Mouse (Mus musculus): Measurements from ENCODE around the gene Olfr191. TPM values are rescaled to one million over a fixed set of nuclear protein-coding genes. Genes with fewer than 3 reads are reported as not detected.
"Not testable (repeated sequence)": the region's sequence is repeated elsewhere in the genome, so short reads cannot be mapped to it uniquely, and the experiment has no call there.

Gene Olfr191
- total RNA-seq (2022), result not detected

GRCm38 (mm10) chr16:59089722-59090121, at the start of gene Olfr191:
Olfr191 (minus strand) TSS chr16:59089822.
- DNase-seq (ENCODE audit: low spot score), result not testable (repeated sequence)

DNA sequence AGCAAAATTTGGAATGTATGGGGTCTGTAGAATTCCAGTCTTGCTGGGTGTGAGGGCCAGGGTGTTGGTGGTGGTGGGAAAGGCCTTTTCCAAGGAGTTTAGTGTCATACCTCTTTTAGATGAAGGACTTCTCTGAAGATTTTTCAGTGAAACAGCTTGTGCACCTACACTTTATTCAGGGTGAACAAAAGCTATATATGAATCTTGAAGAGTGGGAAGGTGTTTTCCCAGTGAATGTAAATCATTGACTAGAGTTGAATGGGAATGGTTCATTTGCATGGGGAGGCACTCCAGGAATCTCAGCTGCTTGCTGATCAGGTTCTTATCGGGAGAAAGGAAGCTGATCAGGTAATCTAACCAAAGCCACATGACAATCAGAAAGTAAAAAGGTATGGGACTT, 41.1 kb upstream of the Olfr191 start:
- DNase-seq (ENCODE audit: low spot score), result no peak

DNA sequence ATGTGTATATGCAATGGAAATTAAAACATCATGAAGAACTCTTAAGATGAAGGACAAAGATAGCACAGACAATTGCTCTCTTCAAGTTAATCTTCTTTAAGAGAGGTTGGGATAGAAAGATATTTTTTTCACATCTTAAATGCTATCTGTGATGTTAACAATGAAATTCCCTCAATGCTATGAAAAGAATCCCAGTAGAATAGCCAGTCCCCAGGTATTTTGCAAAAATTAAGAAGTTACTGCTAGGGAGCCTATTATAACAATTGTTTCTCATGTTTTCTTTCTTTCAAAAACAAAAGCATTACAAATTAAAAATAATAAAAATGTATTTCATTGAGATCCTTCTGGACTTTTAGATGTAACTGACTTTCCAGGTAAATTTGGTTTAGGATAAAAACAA, 31.3 kb upstream of the Olfr191 start, which contains the start of gene Olfr194:
Gene Olfr194 (minus strand): TSS at position 101 of the 400 bp plus-strand sequence.
- no peak for DNase-seq (ENCODE audit: low spot score)

DNA sequence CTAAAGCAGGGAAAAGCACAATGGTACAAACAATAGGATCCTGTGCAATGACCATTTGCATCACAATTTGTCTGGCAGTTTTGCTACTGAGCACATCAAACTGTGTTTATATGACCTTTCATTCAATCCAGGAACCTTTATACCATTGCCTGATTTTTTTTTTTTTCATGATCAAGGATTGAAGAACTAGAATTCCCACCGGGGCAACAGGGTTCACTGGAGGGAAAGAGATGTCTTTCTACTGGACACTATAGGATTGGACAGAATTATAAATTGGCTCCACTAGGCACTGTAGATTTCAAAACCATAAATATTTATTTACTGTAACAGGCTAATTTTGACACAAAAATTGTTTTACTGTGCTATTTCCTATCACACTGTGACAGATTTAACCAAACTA, 22.2 kb upstream of the Olfr191 start, which contains the start of gene Olfr193:
Gene Olfr193 (minus strand): TSS at position 101 of the 400 bp plus-strand sequence.
- no peak for DNase-seq (ENCODE audit: low spot score)

- DNase-seq (ENCODE audit: low spot score), result not testable (repeated sequence)
Measured at GRCm38 (mm10) chr16:59108522-59108921, 18.9 kb upstream of the Olfr191 start.

GRCm38 (mm10) chr16:59105312-59105711, 15.7 kb upstream of the Olfr191 start:
- DNase-seq (ENCODE audit: low spot score), result no peak

DNA sequence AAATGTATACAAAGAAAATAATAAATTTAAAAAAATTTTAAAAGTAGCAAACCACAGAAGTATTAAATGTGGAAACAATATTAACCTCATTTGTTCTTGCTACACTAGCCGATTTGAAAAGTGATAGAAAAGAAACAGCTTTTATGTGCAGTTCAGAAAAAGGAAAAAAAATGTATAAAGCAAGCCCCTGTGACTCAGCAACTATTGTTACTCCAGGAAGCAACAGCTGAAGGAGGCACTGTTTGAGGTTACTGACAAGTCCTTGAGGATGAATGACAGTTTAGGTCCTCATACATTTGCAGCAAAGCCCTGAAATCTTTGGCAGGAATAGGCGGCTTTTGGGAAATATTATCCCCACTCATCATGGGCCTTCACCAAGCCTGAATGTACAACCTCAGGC, 8.5 kb downstream of the Olfr191 start:
- DNase-seq (ENCODE audit: low spot score), result not testable (repeated sequence)

- DNase-seq (ENCODE audit: low spot score), result no peak
Measured at GRCm38 (mm10) chr16:59077905-59078304, 11.7 kb downstream of the Olfr191 start, which contains the start of gene Olfr190. Olfr190 (minus strand) TSS chr16:59078005.

- DNase-seq (ENCODE audit: low spot score), result no peak
Measured at GRCm38 (mm10) chr16:59073520-59073919, 16.1 kb downstream of the Olfr191 start.

- no peak for DNase-seq (ENCODE audit: low spot score)
Measured at GRCm38 (mm10) chr16:59071755-59072154, 17.9 kb downstream of the Olfr191 start.

DNA sequence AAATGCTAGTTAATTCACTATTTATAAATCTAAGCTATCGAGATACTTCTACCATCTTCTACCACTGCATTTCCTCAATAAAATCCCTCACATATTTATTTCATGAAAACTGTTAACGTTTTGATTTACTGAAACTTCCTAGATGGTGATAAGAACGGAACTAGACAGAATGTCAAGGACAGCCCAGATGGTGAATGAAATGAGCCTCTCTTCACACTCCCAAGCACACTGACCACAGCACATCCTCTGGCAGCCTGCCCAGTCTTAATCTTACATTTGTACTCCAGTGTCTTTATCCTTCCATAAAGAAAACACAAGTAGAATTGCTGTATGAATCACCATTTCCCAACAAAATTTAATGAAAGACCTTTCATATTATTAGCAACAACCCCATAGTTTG, 27.2 kb downstream of the Olfr191 start:
- not testable (repeated sequence) for DNase-seq (ENCODE audit: low spot score)

GRCm38 (mm10) chr16:59049286-59049685, 40.3 kb downstream of the Olfr191 start:
- DNase-seq (ENCODE audit: low spot score), result not testable (repeated sequence)

DNA sequence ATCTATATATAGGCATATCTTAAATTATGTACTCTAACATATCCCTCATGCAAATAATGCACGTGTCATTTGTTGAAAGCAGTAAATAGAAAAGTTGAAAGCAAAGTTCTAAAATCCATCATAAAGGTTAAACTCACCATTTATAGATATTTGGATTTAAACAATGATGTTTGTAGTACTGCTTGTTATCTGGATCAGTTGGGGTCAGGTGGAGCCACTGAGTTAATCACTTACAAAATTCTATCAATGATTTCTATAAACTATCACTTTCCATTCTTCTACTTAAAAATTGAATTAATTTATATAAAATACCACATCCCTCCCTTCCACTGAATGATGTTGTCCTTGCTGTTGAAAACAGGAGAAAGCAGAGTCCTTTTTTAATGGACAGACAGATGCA, 40.8 kb downstream of the Olfr191 start:
- no peak for DNase-seq (ENCODE audit: low spot score)

DNA sequence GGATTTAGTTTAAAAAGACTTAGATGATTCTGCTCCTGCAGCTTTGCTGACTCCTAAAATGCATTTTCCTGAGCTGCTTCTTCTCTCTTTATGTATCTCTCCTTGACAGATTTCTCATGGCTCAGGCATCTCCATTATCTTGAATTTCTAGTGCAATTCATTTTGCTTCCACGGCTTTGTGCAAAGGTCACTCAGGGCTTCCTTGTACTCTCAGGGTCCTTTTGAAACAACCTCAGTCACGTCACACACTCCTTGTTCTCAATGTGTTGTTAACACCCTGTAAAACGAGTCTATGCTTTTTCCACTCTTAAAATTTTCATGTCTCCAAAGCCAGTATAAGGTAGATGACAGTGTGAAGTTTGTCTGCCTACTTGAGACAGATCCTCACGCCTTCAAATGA, 42.0 kb downstream of the Olfr191 start:
- DNase-seq (ENCODE audit: low spot score), result no peak

DNA sequence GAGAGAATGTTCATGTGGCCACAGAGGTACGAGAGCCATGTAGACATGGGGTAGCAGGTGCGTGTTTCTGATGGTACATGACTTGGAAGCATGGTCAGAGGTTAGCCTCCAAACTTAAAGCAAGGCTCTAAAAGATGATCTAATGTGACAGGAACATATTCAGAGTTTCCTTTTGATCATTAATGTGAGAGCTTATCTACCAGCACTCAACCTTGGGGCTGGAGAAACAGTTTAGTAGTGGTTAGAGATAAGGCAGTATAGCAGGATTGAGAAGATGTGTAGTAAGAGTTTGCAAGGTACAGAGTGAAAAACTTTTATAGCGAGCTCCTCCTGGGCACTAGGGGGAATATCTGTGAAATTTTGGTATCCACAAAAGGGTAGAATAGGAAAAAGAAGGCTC, 43.8 kb downstream of the Olfr191 start:
- no peak for DNase-seq (ENCODE audit: low spot score)

DNA sequence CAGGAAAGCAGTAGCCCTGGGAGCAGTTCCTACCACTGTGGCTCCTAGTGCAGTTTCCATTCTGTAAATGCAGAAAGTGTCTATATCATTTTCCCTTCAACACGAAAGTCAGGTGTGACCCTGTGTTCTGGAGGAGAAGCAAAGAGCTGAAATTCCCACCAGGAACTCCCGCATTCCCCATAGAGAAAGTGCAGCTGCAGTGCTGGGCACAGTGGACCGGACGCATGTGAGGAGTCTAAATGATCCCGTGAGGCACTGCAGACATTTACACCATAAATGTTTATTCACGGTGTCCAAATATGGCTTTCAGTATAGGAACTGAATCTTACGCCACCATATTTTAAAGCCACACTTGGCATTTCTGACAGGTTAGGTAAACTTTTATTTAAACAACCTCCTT, 49.9 kb downstream of the Olfr191 start, which contains the start of gene Olfr187:
Gene Olfr187 (minus strand): TSS at position 58 of the 400 bp plus-strand sequence.
- no peak for DNase-seq (ENCODE audit: low spot score)

Other genes starting within 250 kb of the Olfr191 start
- gene Olfr177, start 215.1 kb downstream of the Olfr191 start, total RNA-seq (2022), result not detected
- not detected for gene Olfr178, start 197.8 kb downstream of the Olfr191 start, total RNA-seq (2022)
- gene Olfr181, start 161.1 kb downstream of the Olfr191 start, total RNA-seq (2022), result not detected
- not detected for gene Olfr180, start 160.4 kb downstream of the Olfr191 start, total RNA-seq (2022)
- not detected for gene Olfr183, start 94.5 kb downstream of the Olfr191 start, total RNA-seq (2022)
- gene Olfr186, start 59.5 kb downstream of the Olfr191 start, total RNA-seq (2022), result not detected
- not detected for gene Olfr187, start 50.1 kb downstream of the Olfr191 start, total RNA-seq (2022)
- gene Olfr190, start 11.8 kb downstream of the Olfr191 start, total RNA-seq (2022), result not detected
- gene Olfr193, start 22.1 kb upstream of the Olfr191 start, total RNA-seq (2022), result not detected
- not detected for gene Olfr194, start 31.2 kb upstream of the Olfr191 start, total RNA-seq (2022)
- gene Olfr195, start 57.2 kb upstream of the Olfr191 start, total RNA-seq (2022), result not detected
- gene Olfr196, start 80.6 kb upstream of the Olfr191 start, total RNA-seq (2022), result not detected
- gene Olfr198, start 113.7 kb upstream of the Olfr191 start, total RNA-seq (2022), result not detected
- gene Olfr199, start 129.9 kb upstream of the Olfr191 start, total RNA-seq (2022), result not detected
- gene Olfr201, start 182.8 kb upstream of the Olfr191 start, total RNA-seq (2022), result not detected
- gene Olfr202, start 197.0 kb upstream of the Olfr191 start, total RNA-seq (2022), result not detected
- not detected for gene Olfr203, start 209.1 kb upstream of the Olfr191 start, total RNA-seq (2022)
- gene Olfr204, start 228.4 kb upstream of the Olfr191 start, total RNA-seq (2022), result not detected
- not detected for gene Olfr205, start 241.3 kb upstream of the Olfr191 start, total RNA-seq (2022)

Measured in heart, adult 8-10 months (tissue).